Mouse (Mus musculus) spleen, embryonic (tissue): ENCODE results near the gene Prss33.
"Not testable (repeated sequence)": the region's sequence is repeated elsewhere in the genome, so short reads cannot be mapped to it uniquely, and the experiment has no call there.

Experiments
- CTCF ChIA-PET: fragments of 350-600 bp; sonication (Branson Sonifier 250); formaldehyde crosslinking; loops from one replicate; lab custom pipeline; 2022; lab: Charles Lee

Gene Prss33

DNA sequence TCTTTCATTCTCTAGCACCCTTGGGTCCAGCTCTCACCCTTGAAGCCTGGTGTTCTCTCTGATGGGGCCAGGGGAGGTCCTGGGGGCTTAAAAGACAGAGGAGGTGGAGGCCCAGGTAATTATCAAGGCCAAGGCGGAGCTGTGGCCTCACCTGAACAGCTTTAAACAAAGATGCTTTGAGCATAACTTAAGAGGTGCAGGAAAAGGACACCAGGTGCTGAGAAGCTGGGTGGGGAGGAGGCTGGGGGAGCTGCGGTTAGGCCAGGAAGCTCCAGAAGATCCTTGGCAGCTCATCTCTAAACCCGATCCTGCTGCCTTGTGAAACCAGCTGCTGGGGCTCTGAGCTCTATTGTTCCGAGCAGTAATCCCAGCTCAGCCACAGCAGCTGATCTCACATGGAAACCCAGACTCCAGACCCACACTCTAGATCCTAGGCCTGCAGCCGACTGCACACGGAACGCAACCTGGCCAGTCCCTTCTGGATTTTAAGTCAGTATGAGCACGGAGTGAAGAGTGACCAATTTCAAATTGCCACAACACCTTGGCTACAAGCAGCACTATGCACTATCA is at the start of gene Prss33:
TSS of gene Prss33 (minus strand) at position 51 of the 570 bp plus-strand sequence.
- CTCF ChIA-PET: interaction anchor here (0.9 kb wide), 1 partner anchor 124 kb away, joined by 3 read pairs; no protein-coding TSS in a partner anchor

DNA sequence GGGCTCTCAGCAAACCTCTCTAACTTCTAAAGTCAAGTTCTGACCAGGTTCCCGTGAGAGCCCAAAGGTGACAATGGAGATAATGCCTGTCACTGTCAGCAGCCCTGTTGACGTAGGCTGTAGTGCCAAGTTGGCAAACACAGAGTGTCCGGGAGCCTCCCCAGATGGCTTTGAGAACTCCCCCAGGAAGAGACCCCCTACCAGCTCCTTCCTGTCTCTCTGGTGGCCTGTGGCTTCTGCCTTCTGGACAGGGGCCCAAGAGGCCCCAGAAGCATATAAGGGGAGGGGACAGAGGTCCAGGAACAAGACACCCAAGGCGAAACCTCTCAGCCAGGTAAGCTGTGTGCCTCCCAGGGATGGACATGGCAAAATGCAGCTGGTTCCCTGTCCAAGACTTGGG is 44.7 kb upstream of the Prss33 start, which contains the start of the genes Dcpp1 and Dcpp2:
TSS of gene Dcpp1 (plus strand) at position 301 of the 400 bp plus-strand sequence.
TSS of gene Dcpp2 (plus strand) at position 305 of the 400 bp plus-strand sequence.
- CTCF ChIA-PET: not testable (repeated sequence)

DNA sequence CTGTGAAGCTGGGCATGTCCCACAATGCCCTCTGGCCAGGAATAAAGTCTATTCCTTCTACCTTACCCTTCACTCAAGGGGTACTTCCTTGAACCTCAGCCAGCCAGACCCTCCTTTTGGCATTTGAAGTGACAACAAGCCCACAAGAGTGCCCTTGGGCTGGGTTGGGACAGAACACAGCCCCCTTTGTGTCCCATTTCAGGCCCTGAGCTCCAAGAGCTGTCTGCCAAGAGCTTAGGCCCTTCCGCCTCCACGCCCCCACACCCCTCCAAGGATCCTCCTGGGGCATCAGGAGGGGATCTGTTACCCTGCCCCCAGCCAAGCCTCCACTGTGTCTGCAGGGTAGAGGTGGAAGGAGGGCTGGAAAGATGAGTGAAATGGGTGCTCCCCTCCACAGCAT is 41.3 kb upstream of the Prss33 start:
- CTCF ChIA-PET: no interaction called here

DNA sequence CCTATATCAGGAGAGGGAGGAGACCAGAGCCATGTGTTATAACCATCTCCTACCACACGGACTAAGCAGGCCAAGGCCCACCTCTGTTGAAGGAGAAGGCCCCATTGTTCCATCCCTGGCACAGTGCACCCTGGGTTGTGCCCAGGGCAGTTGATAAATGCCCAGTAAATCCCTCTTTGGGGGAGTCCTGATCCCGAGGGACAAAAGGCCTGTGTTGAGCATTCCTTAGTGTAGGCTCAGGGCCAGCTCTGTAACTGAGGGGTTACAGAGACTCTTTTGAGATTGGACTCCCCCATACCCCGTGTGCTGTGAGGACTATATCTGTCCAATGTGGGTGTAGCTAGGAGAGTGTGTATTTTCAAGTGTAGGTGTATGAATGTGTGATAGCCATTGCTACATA is 40.9 kb upstream of the Prss33 start:
- CTCF ChIA-PET: no interaction called here

DNA sequence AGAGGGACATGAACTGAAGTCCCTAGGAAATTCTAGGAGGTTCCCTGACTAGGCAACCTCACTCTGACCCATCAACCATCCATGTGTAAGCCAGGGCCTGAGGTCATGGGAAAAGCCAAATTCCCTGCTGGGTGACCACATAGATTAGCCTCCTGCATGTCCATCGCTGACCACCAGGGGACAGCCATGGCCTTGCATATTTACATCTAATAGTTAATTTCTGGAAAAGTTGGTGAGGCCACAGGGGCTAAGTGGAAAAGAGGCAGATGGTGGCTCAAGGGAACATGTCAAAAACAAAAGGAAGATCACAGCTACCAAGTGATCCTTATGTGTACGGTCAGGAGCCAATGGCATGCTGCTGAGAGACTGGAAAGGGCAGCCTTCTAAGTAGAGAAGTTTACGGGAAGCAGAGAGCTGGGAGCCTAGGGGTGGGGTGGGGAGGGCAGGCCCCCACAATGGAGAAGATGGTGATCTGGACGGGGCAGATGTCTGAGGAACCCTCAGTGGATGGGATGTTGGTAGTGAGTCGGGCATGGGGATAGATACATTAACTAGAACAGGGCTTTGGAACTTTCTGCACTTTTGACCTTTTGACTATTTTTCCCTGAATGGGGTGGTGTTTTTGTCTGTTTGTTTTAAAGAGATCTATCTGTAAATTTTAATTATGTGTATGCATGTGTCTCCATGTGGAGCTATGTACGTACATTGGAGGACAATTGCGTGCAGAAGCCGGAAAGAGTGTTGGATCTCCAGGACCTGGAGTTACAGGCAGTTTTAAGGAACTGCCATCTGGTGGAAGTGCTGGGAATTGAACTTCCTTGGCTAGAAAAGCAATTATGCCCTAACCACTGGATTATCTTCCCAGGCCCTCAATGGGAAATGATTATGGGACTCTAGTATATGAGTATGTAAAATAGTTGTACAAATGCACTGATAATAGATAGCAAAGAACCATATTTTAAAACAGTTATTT is 38.3 kb upstream of the Prss33 start:
- CTCF ChIA-PET: interaction anchor here (0.6 kb wide), 1 partner anchor 124 kb away, joined by 4 read pairs; no protein-coding TSS in a partner anchor

DNA sequence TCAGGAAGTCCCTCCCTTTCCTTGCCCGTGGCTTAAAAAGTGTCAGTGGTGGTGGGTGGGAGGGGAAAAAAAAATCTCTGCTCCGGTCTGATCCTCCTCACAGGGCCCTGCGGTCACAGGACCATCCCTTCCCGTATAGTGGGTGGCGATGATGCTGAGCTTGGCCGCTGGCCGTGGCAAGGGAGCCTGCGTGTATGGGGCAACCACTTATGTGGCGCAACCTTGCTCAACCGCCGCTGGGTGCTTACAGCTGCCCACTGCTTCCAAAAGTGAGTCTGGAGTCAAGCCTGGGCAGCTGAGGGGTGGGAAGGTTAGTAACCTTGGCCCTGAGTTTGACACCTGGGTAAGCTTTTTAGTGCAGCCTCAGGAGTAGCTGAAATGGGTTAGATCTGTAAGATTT is 32.7 kb upstream of the Prss33 start:
- CTCF ChIA-PET: no interaction called here

DNA sequence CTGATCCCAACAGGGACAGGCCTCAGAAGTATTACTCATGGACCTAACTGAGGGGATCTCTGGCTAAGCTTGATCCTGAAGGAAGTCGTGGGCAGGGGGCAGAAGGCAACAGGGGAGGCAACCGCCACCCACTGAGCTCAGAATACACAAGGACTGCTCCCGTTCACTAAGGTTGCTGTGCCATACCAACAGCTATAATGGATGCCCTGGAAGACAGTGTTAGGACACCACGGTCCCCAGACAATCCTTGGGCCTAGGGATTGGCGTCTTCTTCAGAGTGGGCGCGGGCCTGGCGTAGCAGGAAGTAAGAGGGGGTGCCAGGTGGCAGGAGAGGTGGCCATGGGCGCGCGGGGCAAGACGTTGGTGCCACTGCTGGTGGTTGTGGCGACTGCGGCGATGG is 31.9 kb upstream of the Prss33 start, which contains the start of gene Prss21:
TSS of gene Prss21 (plus strand) at position 301 of the 400 bp plus-strand sequence.
- CTCF ChIA-PET: no interaction called here

DNA sequence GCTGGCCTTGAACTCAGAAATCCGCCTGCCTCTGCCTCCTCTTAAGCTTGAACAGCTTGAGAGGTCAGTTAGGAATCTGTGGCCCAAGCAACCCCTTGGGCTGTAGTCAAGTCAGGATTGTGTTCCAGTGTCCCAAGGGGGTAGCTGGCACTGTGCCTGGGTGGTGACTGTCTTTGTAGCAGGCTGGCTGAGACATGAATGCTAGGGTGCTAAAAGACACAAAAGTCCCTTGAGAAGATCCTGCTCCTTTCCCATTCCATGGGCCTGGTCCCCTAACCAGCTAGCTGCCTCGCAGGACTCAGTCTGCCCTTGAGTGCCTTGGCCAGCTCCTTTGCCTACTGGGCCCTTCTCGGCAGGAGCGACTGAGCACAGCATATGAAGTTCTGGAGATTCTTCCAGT is 27.1 kb upstream of the Prss33 start:
- CTCF ChIA-PET: no interaction called here

DNA sequence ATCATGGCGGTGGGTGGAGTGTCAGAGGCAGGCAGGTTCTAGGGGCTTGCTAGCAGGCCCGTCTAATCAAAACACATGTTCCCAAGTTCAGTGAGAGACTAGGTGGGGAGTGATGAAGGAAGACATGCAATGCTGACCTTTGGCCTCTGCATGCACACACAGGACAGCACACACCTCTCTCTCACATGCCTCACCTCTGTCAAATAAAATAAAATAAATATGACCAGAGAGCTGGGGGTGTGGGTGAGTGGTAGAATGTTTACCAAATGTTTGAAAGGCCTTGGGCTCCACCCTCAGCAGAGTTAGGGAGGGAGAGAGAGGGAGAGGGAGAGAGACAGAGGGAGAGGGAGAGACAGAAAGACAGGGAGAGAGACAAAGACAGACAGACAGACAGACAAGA is 22.1 kb upstream of the Prss33 start:
- CTCF ChIA-PET: no interaction called here

DNA sequence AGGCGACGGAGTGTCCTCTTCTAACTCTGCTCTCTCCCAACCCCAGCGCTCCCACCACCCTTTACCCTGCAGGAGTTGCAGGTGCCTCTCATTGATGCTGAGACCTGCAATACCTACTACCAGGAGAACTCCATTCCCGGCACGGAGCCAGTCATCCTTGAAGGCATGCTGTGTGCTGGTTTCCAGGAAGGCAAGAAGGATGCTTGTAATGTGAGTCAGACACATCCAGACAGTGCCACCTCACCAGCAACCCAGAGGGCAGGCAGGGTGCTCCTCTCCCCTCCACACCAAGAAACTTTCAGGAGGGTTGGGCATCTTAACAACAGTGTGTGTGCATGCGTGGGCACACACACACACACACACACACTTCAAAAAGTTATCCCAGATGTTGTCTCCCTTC is 21.3 kb upstream of the Prss33 start:
- CTCF ChIA-PET: interaction anchor here (0.7 kb wide), 1 partner anchor 108 kb away, joined by 3 read pairs; no protein-coding TSS in a partner anchor

DNA sequence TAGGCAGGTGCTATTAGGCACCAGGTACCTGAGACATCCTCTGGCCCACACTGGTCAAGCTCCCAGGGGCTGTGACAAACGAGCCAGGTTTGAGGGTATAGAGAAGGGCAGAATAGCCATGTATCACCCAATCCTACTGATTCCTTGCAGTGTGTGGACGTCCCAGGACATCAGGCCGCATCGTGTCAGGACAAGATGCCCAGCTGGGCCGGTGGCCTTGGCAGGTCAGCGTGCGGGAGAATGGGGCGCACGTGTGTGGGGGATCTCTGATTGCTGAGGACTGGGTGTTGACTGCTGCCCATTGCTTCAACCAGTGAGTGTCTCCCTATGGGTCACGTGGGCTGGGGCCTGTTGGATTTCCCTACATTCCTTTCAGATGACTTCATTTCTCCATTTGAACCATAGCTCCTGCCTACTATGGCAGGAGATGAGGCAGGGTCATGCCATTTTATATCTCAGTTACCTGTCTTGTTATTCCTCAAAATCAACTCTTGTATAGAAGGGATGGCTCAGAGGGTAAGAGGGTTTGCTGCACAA is 18.4 kb upstream of the Prss33 start:
- CTCF ChIA-PET: interaction anchor here (1.0 kb wide), 1 partner anchor 105 kb away, joined by 3 read pairs; no protein-coding TSS in a partner anchor

DNA sequence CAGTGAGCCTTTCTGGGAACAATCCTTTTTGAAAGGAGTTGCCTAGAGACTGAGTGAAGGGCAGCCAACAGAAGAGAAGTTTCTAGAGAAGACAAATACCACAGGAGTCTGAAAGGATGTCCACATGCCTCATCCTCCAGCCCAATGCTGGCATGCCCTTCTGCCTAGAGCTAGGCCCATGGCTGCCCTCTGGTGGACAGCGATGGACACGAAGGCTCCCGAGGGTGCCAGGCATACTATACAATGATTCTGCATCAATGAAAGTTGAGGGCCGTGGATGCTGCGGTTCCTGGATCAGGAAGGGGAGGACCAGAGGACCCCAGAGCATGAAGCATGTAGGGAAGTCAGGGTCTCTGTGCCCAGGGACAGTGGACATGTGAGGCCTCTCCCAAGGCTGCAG is 17.4 kb upstream of the Prss33 start:
- CTCF ChIA-PET: interaction anchor here (0.5 kb wide), 1 partner anchor 11 kb away, joined by 3 read pairs; no protein-coding TSS in a partner anchor

DNA sequence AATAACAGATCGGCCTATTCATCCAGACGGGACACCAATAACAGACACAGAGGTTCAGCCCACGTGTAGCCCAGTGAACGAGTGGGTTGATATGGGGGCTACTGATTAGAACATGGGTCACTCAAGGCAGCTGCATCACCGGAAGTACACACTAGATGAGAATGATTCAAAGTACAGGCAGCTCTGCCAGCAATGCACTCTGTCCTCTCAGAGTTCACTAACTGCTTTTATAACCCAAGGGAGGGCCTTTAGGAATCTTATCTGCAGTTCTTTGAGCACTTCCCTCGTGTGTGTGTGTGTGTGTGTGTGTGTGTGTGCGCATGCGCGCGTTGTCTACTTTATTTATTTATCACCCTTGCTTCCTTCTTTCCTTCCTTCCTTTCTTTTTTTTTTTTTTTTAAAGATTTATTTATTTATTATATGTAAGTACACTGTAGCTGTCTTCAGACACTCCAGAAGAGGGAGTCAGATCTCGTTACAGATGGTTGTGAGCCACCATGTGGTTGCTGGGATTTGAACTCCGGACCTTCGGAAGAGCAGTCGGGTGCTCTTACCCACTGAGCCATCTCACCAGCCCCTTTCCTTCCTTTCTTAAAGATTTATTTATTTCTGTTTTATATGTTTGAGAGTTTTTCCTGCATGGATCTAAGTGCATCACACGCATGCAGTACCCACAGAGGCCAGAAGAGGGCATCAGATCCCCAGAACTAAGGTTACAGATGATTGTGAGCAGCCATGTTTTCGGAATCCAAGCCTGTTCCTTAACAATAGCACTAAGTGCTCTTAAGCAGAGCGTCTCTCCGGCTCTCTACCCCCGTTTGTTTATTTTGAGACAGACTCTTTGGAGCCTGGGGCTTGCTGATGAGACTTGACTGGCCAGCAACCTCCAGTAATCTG is 15.2 kb upstream of the Prss33 start:
- CTCF ChIA-PET: no interaction called here

DNA sequence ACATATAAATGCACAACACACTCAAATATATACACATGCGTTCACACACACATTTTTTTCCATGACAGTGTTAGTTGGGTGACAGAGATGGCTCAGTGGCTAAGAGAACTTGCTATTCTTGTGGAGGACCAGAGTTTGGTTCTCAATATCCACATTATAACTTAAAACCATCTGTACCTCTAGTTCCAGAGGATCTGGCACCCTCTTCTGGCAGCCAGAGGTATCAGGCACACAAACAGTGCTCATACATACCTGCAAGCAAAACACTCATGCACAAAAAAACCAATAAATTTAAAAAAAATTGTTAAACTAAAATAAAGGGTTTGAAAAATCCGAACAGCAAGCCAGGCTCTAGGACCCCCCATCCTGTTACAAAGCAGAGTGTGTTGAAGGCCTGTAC is 14.2 kb upstream of the Prss33 start:
- CTCF ChIA-PET: no interaction called here

DNA sequence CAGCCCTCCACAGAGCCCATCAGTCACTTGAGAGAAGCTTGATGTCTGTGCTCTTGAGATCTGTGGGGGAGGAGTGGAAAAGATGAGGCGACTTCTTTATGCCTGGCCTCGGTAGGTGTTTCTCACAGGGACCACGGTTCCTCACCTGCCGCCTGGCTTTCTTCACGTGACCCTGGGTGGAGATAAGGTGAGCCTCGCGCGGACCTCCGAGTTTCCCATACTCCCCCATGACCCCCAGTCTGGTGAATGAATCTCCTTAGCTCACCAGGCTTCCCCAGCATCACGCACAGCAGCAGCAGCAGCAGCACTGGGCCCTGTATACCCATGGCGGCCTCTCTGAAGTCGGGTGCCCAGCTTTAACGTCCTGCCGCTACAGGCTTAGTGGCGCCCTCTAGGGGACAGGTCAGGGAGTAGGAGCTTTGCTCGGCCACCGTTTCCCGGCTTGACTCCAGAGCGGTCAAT is 8.0 kb upstream of the Prss33 start, which contains the start of the genes Prss32 and Prss41:
TSS of gene Prss32 (plus strand) at position 44 of the 462 bp plus-strand sequence.
TSS of gene Prss41 (minus strand) at position 361 of the 462 bp plus-strand sequence.
- CTCF ChIA-PET: interaction anchor here (0.5 to 1.1 kb wide), 4 partner anchors 14 to 85 kb away, joined by 3 to 5 read pairs (median 4); no protein-coding TSS in a partner anchor

DNA sequence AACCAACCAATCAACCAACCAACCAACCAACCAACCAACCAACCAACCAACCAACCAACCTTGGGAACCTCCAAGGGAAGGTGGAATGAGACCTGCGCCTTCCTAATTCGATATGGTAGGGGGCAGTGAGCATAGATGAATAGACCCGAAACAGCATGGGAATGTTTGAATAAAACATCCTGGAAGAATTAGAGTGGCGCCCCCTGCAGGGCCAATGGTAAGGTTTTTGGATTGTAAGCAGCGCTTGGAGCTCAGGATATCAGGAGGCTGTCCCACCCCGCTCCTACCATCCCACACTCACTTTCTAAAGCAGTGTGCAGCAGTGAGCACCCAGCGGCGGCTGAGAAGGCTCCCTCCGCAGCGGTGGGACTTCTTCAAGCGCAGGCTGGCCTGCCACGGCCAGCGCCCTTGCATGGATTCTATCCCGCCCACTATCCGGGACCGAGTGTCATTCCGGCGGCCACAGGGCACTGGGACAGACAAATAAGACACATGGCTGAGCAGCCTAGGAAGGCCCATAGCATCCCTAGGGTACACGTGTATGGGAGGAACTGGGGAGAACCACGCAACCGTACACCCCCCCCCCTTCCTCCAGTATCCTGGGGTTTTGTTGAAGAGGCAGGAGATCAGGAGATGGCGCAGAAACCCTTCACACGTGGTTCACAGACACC is 7.4 kb upstream of the Prss33 start:
- CTCF ChIA-PET: interaction anchor here (0.5 to 1.1 kb wide), 6 partner anchors 10 to 118 kb away, joined by 3 to 5 read pairs (median 4); no protein-coding TSS in a partner anchor

DNA sequence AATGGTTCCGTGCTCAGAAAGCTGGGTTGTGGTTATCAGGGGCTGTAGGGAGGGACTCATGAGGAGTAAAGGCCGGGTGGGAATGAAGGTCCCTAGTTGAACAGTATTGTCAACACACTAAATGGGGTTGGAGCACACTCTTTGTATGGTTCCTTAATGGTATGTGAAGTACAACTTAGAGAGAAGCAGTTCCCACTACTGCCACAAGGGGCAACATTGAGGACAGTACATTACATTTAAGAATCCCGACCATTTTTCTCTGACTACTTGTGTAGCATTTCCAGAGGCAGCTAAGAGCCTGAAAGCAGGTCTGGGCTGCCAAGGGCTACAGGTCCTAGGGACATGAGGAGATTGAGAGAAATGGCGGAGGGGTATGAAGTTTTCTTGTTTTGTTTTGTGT is 5.3 kb upstream of the Prss33 start:
- CTCF ChIA-PET: interaction anchor here (1.7 kb wide), 1 partner anchor 67 kb away, joined by 5 read pairs; no protein-coding TSS in a partner anchor

DNA sequence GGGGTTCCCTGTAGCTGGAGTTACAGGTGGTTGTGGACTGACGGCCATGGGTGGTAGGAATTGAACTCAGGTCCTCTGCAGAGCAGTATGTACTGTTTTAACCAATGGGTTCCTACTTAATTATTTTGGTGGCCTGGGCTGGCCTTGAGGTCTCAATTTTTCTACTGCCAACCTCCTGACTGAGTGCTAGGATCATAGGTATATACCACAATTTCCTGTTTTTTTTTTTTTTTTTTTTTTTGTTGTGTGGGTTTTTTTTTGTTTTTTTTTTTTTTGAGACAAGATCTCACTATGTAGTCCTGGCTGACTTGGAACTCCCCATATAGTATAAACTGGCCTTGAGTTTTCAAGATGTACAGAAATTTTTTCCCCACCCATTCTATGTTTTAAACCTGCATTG is 4.7 kb downstream of the Prss33 start:
- CTCF ChIA-PET: interaction anchor here (1.6 kb wide), 1 partner anchor 57 kb away, joined by 4 read pairs; no protein-coding TSS in a partner anchor

DNA sequence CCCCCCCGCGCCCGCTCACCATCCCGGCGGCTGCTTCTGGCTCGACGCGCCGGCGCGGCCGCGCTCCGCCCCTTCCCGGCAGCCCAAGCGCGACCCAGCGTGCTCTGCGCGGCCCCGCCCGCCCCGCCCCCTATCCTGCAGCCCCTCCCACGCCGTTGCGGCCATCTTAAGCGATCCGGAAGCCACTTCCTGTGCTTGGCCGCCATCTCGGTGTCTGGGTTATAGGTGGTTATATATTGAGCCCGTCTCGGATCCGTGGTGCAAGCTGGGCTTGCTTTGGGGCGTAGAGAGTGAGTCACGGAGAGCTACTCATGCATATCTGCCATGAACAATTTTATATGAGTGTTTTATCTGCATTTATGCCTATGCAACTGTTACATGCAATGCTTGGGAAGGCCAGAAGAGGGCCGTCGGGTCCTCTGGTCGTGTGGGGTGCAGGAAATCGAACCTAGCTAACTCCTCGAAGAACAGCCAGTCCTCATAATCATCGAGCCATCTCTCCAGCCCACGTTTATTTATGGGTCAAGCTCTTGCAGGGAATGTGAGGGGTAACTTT is 6.7 kb downstream of the Prss33 start, which contains the start of gene Elob:
TSS of gene Elob (minus strand) at position 73 of the 556 bp plus-strand sequence.
- CTCF ChIA-PET: interaction anchor here (1.5 kb wide), 1 partner anchor 54 kb away, joined by 5 read pairs; no protein-coding TSS in a partner anchor
